Mouse (Mus musculus) inflammation-experienced regulatory T-cells, adult 16 weeks (primary cell): ENCODE data around the gene Usp33. TPM values are rescaled to one million over a fixed set of nuclear protein-coding genes. Genes with fewer than 3 reads are reported as not detected.

Experiments used
- polyA plus RNA-seq: library from polyadenylated mRNA; unstranded; fragments of 100-300 nt; shearing (Covaris generic); gene quantifications from one replicate; pipeline ENCODE4 v1.2.1, GENCODE M21; 2017

Gene Usp33
- polyA plus RNA-seq = 73.5 TPM

GRCm38 (mm10) chr3:152345732-152346632 is at the start of gene Usp33:
Usp33 (plus strand) TSS chr3:152346478.

GRCm38 (mm10) chr3:152339862-152340557 is 6.3 kb upstream of the Usp33 start, which contains the start of gene Miga1:
Miga1 (minus strand) TSS chr3:152340407.

GRCm38 (mm10) chr3:152395350-152396277 is 49.3 kb downstream of the Usp33 start, which contains the start of gene Zzz3:
Zzz3 (plus strand) TSS chr3:152395473.

Other genes starting within 250 kb of the Usp33 start
- gene Gipc2, start 180.2 kb upstream of the Usp33 start, polyA plus RNA-seq = not detected
- gene Dnajb4, start 136.2 kb upstream of the Usp33 start, polyA plus RNA-seq = 12.1 TPM
- 253 TPM for gene Fubp1, start 136.1 kb upstream of the Usp33 start, polyA plus RNA-seq
- 0.65 TPM for gene Nexn, start 80.1 kb upstream of the Usp33 start, polyA plus RNA-seq
- gene Miga1, start 6.1 kb upstream of the Usp33 start, polyA plus RNA-seq = 15.2 TPM
- gene Zzz3, start 49.0 kb downstream of the Usp33 start, polyA plus RNA-seq = 38.6 TPM